Mouse (Mus musculus) MEL (cell line): ENCODE measurements around the gene Aco2.

ENCODE experiments used
- CTCF ChIP-seq, 3 experiments: IDR thresholded peaks in 2 of 3; conservative IDR thresholded peaks in 1 of 3; 2 replicates each; pipeline ENCODE4 v1.5.1; 2011 to 2012; ENCODE audit warnings: low read length in 3 of 3, low read depth in 2 of 3, mild to moderate bottlenecking in 2 of 3, improper control_type of control experiment in 1 of 3, inconsistent platforms in 1 of 3, mixed read lengths in 1 of 3, moderate library complexity in 1 of 3; ENCODE audit not compliant: control insufficient read depth in 1 of 3, insufficient read depth in 1 of 3, poor library complexity in 1 of 3, severe bottlenecking in 1 of 3
- E2F4 ChIP-seq: IDR thresholded peaks from 2 replicates; pipeline ENCODE4 v1.6.1; 2011; ENCODE audit warnings: low read depth, low read length, improper control_type of control experiment, borderline replicate concordance
- EP300 ChIP-seq, 2 experiments: IDR thresholded peaks; 2 replicates each; pipeline ENCODE4 v1.6.1; 2011; ENCODE audit warnings: improper control_type of control experiment in 2 of 2, low read length in 2 of 2, low read depth in 1 of 2, mild to moderate bottlenecking in 1 of 2
- GATA1 ChIP-seq: IDR thresholded peaks from 2 replicates; pipeline ENCODE4 v1.6.1; 2011; ENCODE audit warnings: low read depth, low read length, improper control_type of control experiment
- JUND ChIP-seq: IDR thresholded peaks from 2 replicates; pipeline ENCODE4 v1.6.1; 2011; ENCODE audit warnings: low read depth, mild to moderate bottlenecking, improper control_type of control experiment, low read length
- MXI1 ChIP-seq: IDR thresholded peaks from 2 replicates; pipeline ENCODE4 v1.6.1; 2011; ENCODE audit warnings: mild to moderate bottlenecking, low read depth, low read length, improper control_type of control experiment
- POLR2A ChIP-seq, 2 experiments: IDR thresholded peaks; 2 replicates each; pipeline ENCODE4 v1.6.1; 2011 to 2012; ENCODE audit warnings: low read length in 2 of 2, mild to moderate bottlenecking in 2 of 2, control low read depth in 1 of 2, improper control_type of control experiment in 1 of 2, low read depth in 1 of 2, moderate library complexity in 1 of 2; ENCODE audit not compliant: control insufficient read depth in 1 of 2, insufficient read depth in 1 of 2, poor library complexity in 1 of 2
- POLR2AphosphoS2 ChIP-seq: IDR thresholded peaks from 2 replicates; pipeline ENCODE4 v1.6.1; 2011; ENCODE audit warnings: low read length, improper control_type of control experiment
- TAL1 ChIP-seq: IDR thresholded peaks from 2 replicates; pipeline ENCODE4 v1.6.1; 2012; ENCODE audit warnings: mild to moderate bottlenecking, inconsistent platforms, low read length, moderate library complexity, mixed read lengths
- UBTF ChIP-seq: IDR thresholded peaks from 2 replicates; pipeline ENCODE4 v1.6.1; 2012; ENCODE audit warnings: low read depth, mild to moderate bottlenecking, inconsistent platforms, low read length, improper control_type of control experiment, moderate library complexity, borderline replicate concordance; ENCODE audit not compliant: insufficient read depth
- USF1 ChIP-seq: IDR thresholded peaks from 2 replicates; pipeline ENCODE4 v1.6.1; 2014; ENCODE audit warnings: low read depth, mild to moderate bottlenecking, inconsistent platforms, low read length, improper control_type of control experiment, moderate library complexity
- USF2 ChIP-seq, 2 experiments: IDR thresholded peaks; 2 replicates each; pipeline ENCODE4 v1.6.1; 2011 to 2012; ENCODE audit warnings: improper control_type of control experiment in 2 of 2, low read length in 2 of 2, borderline replicate concordance in 1 of 2, inconsistent platforms in 1 of 2, low read depth in 1 of 2, mild to moderate bottlenecking in 1 of 2; ENCODE audit not compliant: insufficient read depth in 1 of 2
- ZC3H11A ChIP-seq: IDR thresholded peaks from 2 replicates; pipeline ENCODE4 v1.6.1; 2012; ENCODE audit warnings: low read depth, mild to moderate bottlenecking, inconsistent platforms, low read length, improper control_type of control experiment
- ZNF384 ChIP-seq: IDR thresholded peaks from 2 replicates; pipeline ENCODE4 v1.6.1; 2012; ENCODE audit warnings: low read depth, mild to moderate bottlenecking, inconsistent platforms, low read length, improper control_type of control experiment

DNA sequence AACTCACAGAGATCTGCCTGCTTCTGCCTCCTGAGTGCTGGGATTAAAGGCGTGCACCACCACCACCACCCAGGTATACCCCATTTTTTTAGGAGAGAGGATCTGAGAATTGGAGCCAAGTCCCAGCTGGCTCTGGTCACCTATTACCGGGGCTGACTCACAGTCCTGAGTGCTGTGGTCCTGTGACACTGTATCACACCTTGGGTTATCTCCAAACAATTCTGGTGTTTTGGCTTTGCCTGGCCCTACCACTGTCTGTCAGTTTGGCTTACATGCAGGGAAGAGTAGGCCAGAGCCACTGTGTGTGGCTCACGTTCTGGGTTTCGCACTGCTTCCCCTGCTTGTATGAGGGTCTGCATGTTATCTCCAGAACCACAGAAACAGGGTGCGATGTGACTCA lies 68.1 kb downstream of the Aco2 start:
- TF ChIP-seq CTCF (IDR thresholded peaks at IDR 0.05 in 2 of 3, conservative IDR thresholded peaks at IDR 0.05 in 1 of 3; ENCODE audit: control insufficient read depth in 1 of 3, insufficient read depth in 1 of 3, low read depth in 2 of 3, low read length in 3 of 3, poor library complexity in 1 of 3, severe bottlenecking in 1 of 3) (no peak), POLR2AphosphoS2 (no peak), JUND (no peak), USF1 (no peak), EP300 (IDR thresholded peaks at IDR 0.05; ENCODE audit: low read depth in 1 of 2, low read length in 2 of 2) (no peak), POLR2A (IDR thresholded peaks at IDR 0.05; ENCODE audit: control insufficient read depth in 1 of 2, insufficient read depth in 1 of 2, low read depth in 1 of 2, low read length in 2 of 2, poor library complexity in 1 of 2) (no peak), UBTF (no peak), E2F4 (no peak), ZNF384 (no peak), MXI1 (no peak), GATA1 (no peak), ZC3H11A (no peak), USF2 (IDR thresholded peaks at IDR 0.05; ENCODE audit: borderline replicate concordance in 1 of 2, insufficient read depth in 1 of 2, low read depth in 1 of 2, low read length in 2 of 2) (no peak), TAL1 (no peak)
